Mouse (Mus musculus): ENCODE measurements around the gene Tspyl4. TPM values are rescaled to one million over a fixed set of nuclear protein-coding genes. Genes with fewer than 3 reads are reported as not detected.

The Tspyl4 gene
- 0.36 and 0.46 TPM in 2 replicates for polyA plus RNA-seq (2012; rRNA removed)

DNA sequence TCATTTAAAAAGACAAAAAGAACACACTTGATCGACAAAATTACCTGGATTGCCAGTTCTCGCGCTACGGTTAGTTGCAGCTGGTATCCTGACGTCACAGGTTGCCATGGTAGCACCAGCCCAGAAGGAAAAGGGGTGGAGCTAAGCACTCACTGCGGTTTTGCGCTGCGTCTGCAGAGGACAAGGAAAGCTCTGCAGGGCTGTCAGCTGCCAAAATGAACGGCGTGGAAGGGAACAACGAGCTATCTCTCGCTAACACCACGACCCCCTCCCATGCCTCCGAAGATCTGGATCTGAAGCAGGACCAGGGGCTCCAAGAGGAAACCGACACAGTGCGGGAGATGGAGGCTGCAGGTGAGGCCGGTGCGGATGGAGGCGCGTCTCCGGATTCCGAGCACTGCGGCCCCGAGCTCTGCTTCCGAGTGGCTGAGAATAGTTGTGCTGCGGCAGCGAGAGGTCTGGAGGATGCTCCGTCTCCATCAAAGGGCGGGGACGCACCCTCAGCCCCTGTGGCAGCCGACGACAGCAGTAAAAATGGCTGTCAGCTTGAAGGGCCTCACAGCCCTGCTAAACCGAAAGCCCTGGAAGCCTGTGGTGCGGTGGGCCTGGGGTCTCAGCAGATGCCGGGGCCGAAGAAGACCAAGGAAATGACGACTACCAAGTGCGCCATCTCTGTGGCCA is at the start of gene Tspyl4:
TSS of gene Tspyl4 (plus strand) at position 144 of the 681 bp plus-strand sequence.

GRCm38 (mm10) chr10:34281962-34282388 is 15.3 kb upstream of the Tspyl4 start, which contains the start of gene Tspyl1:
TSS of gene Tspyl1 (plus strand) at chr10:34282190.

Other genes with a start within 250 kb of the Tspyl4 start
- 0.01 and 0.02 TPM in 2 replicates for gene Calhm5, start 200.9 kb upstream of the Tspyl4 start, polyA plus RNA-seq (2012; rRNA removed)
- gene Calhm6, start 169.5 kb upstream of the Tspyl4 start, polyA plus RNA-seq (2012; rRNA removed): 0.77 and 1.1 TPM in 2 replicates
- gene Dse, start 89.7 kb upstream of the Tspyl4 start, polyA plus RNA-seq (2012; rRNA removed): 2.8 and 3.7 TPM in 2 replicates
- gene Tspyl1, start 15.3 kb upstream of the Tspyl4 start, polyA plus RNA-seq (2012; rRNA removed): 10.2 and 12.1 TPM in 2 replicates
- gene Col10a1, start 92.5 kb downstream of the Tspyl4 start, polyA plus RNA-seq (2012; rRNA removed): not detected in 2 replicates
- gene Nt5dc1, start 121.1 kb downstream of the Tspyl4 start, polyA plus RNA-seq (2012; rRNA removed): 3.3 and 4.1 TPM in 2 replicates
- gene Frk, start 186.0 kb downstream of the Tspyl4 start, polyA plus RNA-seq (2012; rRNA removed): 0.51 and 0.60 TPM in 2 replicates

All from liver, embryonic 14 days (tissue).